Mouse (Mus musculus): ENCODE measurements around the gene Brd3. TPM values are rescaled to one million over a fixed set of nuclear protein-coding genes. Genes with fewer than 3 reads are reported as not detected.
"Not testable (repeated sequence)": the region's sequence is repeated elsewhere in the genome, so short reads cannot be mapped to it uniquely, and the experiment has no call there.

Gene Brd3
- total RNA-seq, 2 experiments from 2014 or later: 43.6 to 52.2 TPM

DNA sequence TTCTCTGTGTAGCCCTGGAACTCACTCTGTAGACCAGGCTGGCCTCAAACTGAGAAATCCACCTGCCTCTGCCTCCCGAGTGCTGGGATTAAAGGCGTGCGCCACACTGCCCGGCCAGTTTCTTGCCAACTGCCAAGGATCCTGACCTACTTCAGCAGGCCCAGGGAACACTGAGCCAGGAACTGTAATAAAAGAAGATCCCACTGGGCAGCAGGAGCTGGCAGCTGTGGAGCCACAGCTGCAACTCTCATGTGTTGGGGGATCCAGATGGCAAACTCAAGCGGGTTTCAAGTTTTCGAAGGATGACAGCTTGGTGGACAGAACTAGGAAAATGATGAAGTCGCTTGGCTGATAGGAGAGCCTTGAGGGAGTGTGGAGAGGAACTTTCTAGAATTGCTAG lies 3.2 kb upstream of the Brd3 start:
- no peak overlapping the region for H3K27ac ChIP-seq
- TF ChIP-seq CTCF (IDR thresholded peaks at IDR 0.05): no peak
- intact Hi-C loops (cut with DNase I): no loop called here
- H3K4me3 ChIP-seq: no peak overlapping the region
- DNase-seq (ENCODE audit: extremely low spot score in 1 of 2, low spot score in 2 of 2): no peak

- not testable (repeated sequence) for DNase-seq (ENCODE audit: extremely low spot score in 1 of 2, low spot score in 2 of 2); H3K27ac ChIP-seq; H3K4me3 ChIP-seq
- intact Hi-C loops (cut with DNase I): loop anchor here (1.0 to 5.0 kb wide), 2 partner anchors 19 to 224 kb away; no protein-coding TSS in a partner anchor
Observed at GRCm38 (mm10) chr2:27506658-27507057, 804 bp downstream of the Brd3 start.

- intact Hi-C loops (cut with DNase I): loop anchor here (5.0 kb wide), 1 partner anchor 223 kb away; no protein-coding TSS in a partner anchor
- H3K27ac ChIP-seq: no peak overlapping the region
- no peak for TF ChIP-seq CTCF (IDR thresholded peaks at IDR 0.05)
- no peak overlapping the region for H3K4me3 ChIP-seq
- no peak for DNase-seq (ENCODE audit: extremely low spot score in 1 of 2, low spot score in 2 of 2)
Observed at GRCm38 (mm10) chr2:27505539-27505938, 1.9 kb downstream of the Brd3 start.

DNA sequence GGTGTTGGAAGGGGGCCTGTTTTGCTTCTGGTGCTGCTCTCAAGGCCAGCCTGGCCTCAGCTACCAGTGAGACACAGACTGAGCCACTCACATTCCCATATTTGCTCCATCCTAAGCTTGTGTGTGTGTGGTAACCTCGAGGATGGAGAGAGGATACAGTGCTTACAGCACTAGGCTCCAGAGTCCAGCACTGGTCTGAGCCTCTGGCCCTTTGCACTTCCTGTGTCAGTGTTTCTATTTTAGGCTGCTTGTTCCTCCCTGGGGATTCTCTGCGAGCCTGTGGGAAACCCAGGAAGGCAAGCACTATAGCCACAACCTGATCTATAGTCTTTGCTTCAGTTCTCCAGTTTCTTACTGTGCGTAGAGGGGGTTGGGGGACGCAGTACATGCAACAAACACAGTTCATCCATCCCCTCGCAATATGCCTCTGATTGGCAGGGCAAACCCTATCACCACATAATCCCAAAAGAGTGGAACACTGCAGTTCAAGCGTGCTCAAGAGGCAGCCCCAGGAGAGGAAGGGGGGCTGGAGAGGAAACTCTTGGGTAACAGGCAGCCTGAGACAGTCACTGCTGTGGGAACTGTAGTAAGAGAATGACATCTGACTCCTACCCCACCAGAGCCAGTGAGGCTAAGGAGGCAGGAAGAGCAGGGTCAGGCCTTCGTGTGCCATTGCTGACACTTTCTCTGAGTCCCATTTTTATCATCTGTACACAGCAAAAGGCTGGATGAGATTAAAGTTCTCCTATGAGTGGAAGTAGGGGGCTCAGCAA lies 3.2 kb downstream of the Brd3 start:
- intact Hi-C loops (cut with DNase I): no loop called here
- H3K27ac ChIP-seq: no peak overlapping the region
- H3K4me3 ChIP-seq: no peak overlapping the region
- TF ChIP-seq CTCF (IDR thresholded peaks at IDR 0.05): no peak
- DNase-seq (ENCODE audit: extremely low spot score in 1 of 2, low spot score in 2 of 2): no peak

DNA sequence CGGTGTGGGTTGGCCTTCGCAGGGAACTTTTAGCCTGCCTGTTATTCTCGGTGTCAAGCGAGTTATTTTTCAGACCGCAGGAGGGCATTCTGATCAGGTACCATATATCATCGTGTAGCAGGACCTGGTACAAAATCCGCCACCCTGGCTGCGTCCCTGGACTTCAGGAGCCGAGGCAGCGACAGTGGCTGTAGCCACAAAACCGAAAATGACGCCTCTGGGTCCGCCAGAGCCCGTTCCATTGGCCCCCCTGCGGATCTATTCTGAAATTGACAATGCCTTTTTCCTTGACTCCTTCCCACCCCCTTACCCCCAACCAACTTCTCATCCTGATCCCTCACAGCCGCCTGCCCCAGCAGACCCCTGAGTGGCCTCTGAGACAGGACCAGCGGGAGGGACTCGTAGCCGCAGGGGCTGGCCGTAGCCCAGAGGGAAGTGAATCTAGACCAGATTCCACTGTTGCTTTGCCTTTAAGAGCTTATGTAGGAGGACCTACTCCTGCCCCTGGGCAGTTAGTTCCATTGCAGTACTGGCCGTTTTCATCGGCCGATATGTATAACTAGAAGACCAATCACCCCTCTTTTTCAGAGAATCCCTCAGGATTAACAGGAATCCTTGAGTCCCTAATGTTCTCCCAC lies 11.0 kb downstream of the Brd3 start:
- H3K27ac ChIP-seq: no peak overlapping the region
- no peak for TF ChIP-seq CTCF (IDR thresholded peaks at IDR 0.05)
- intact Hi-C loops (cut with DNase I): no loop called here
- DNase-seq (ENCODE audit: extremely low spot score in 1 of 2, low spot score in 2 of 2): no peak
- no peak overlapping the region for H3K4me3 ChIP-seq

GRCm38 (mm10) chr2:27493971-27494370 lies 13.5 kb downstream of the Brd3 start:
- TF ChIP-seq CTCF (IDR thresholded peaks at IDR 0.05): no peak
- DNase-seq (ENCODE audit: extremely low spot score in 1 of 2, low spot score in 2 of 2): no peak
- H3K4me3 ChIP-seq: no peak overlapping the region
- H3K27ac ChIP-seq: no peak overlapping the region
- intact Hi-C loops (cut with DNase I): no loop called here

GRCm38 (mm10) chr2:27490939-27491338 lies 16.5 kb downstream of the Brd3 start:
- H3K4me3 ChIP-seq: no peak overlapping the region
- no peak overlapping the region for H3K27ac ChIP-seq
- no peak for DNase-seq (ENCODE audit: extremely low spot score in 1 of 2, low spot score in 2 of 2)
- no peak for TF ChIP-seq CTCF (IDR thresholded peaks at IDR 0.05)
- intact Hi-C loops (cut with DNase I): no loop called here

DNA sequence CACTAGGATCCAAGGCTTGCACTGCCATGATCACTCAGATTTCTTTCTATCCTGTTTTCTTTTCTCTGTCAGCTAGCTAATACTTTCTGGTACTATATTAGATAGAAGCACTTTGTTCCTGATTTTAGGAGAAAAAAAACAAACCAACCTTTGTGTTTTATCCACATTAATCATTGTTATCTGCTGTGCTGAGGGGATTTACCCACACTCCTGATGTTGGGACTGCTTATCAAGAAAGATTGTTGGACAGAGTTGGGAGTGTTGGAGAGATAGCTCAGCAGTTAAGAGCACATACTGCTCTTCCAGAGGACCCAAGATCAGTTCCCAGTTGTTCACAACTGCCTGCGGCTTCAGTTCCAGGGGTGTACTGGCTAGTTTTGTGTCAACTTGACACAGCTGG lies 19.1 kb downstream of the Brd3 start:
- H3K4me3 ChIP-seq: no peak overlapping the region
- DNase-seq (ENCODE audit: extremely low spot score in 1 of 2, low spot score in 2 of 2): no peak
- intact Hi-C loops (cut with DNase I): no loop called here
- H3K27ac ChIP-seq: no peak overlapping the region
- TF ChIP-seq CTCF (IDR thresholded peaks at IDR 0.05): no peak

DNA sequence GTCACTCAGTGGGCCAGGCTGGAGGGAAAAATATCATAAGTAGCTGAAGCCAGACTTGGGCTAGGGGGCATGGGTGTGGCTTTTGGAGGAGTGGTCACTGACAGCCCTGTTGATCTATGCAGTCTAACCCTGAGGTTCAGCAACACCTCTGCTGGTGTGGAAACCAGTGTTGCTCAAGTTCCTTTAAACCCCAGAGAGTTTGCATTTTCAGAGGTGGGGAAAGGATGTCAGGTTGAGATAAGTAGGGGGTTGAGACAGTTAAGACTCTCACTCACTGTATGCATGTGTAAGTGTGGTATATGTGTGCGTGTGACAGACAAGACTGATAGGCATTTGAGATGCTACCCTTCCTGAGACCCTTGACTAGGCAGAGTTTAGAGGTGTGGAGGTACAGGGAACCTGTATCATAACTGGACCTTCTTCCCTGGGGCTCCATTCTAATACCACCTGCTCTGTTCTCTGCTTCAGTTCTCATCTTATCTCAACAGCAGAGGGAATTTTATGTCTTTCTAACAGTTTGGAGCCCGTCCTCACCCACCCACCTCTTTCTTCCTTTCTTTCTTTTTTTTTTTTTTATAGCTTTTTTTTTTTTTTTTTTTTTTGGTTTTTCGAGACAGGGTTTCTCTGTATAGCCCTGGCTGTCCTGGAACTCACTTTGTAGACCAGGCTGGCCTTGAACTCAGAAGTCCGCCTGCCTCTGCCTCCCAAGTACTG lies 20.0 kb downstream of the Brd3 start:
- intact Hi-C loops (cut with DNase I): no loop called here
- H3K27ac ChIP-seq: no peak overlapping the region
- TF ChIP-seq CTCF (IDR thresholded peaks at IDR 0.05): no peak
- no peak for DNase-seq (ENCODE audit: extremely low spot score in 1 of 2, low spot score in 2 of 2)
- no peak overlapping the region for H3K4me3 ChIP-seq

DNA sequence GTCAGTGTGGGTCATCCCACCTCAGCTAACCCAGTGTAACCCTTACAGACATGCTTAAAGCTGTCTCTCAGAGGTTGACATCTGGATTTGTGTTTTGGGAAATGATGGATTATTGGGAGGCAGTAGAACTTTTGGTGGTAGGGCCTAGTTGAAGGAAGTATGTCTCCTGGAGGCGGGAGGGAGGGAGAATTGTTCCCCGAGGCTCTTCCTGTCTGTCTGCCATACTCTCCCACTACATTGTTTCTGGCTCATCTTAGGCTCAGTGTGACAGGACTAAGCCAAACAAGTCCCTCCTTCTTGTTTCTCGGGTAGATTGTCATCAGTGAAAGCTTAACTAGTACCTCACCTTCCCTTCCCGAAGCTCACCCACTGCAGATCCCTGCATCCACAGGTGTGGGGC lies 20.7 kb downstream of the Brd3 start:
- intact Hi-C loops (cut with DNase I): no loop called here
- no peak for TF ChIP-seq CTCF (IDR thresholded peaks at IDR 0.05)

DNA sequence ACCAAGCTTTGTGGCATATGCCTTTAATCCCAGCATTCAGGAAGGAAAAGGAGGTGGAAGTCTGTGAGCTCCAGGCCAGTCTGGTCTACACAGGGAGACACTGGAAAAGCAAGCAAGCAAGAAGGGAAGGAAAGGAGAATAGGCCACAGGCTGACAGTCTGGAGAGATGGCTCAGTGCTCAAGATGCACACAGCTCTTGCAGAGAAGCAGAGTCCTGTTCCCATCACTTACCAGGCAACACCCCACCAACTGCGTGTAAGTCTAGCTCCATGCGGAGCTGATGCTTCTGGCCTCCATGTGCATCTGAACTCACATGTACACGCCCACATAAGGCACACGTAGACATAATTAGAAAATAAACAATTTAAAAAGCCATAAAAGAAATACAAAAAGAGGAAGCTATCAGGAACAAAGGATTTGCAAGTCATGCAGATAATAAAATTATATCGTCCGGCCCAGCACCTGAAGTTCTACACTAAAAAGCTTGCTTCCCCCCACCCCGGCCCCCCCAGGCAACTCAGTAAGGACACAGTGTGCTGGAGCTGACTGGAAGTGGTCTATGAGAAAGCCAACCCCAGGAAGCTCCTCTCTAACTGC lies 25.1 kb downstream of the Brd3 start:
- no peak for DNase-seq (ENCODE audit: extremely low spot score in 1 of 2, low spot score in 2 of 2)
- TF ChIP-seq CTCF (IDR thresholded peaks at IDR 0.05): no peak
- intact Hi-C loops (cut with DNase I): no loop called here
- Histone ChIP-seq H3K27ac (no peak overlapping the region), H3K4me3 (no peak overlapping the region)

More for the DNA sequence above, 20.7 kb downstream of the Brd3 start:
- no peak for DNase-seq (ENCODE audit: extremely low spot score in 1 of 2, low spot score in 2 of 2)
- no peak overlapping the region for H3K4me3 ChIP-seq
- H3K27ac ChIP-seq: no peak overlapping the region

GRCm38 (mm10) chr2:27480367-27480766 lies 27.1 kb downstream of the Brd3 start:
- no peak for TF ChIP-seq CTCF (IDR thresholded peaks at IDR 0.05)
- Histone ChIP-seq H3K27ac (no peak overlapping the region), H3K4me3 (no peak overlapping the region)
- intact Hi-C loops (cut with DNase I): no loop called here
- no peak for DNase-seq (ENCODE audit: extremely low spot score in 1 of 2, low spot score in 2 of 2)
